Mouse (Mus musculus) C2C12 (cell line): ENCODE results near the gene Dcaf5.

ENCODE experiments used
- CTCF ChIP-seq: IDR thresholded peaks from one replicate; pipeline ENCODE4 v1.5.1; 2011; ENCODE audit not compliant: control insufficient read depth, insufficient read depth, insufficient read length
- MAX ChIP-seq: IDR thresholded peaks from one replicate; pipeline ENCODE4 v1.6.1; 2011; ENCODE audit warnings: mild to moderate bottlenecking, control low read depth

GRCm38 (mm10) chr12:80367227-80367626 lies 69.2 kb downstream of the Dcaf5 start:
- TF ChIP-seq CTCF (no peak), MAX (no peak)
